Mouse (Mus musculus): ENCODE data around the gene Thoc3. TPM values are rescaled to one million over a fixed set of nuclear protein-coding genes. Genes with fewer than 3 reads are reported as not detected.
A peak's percentile ranks its signal among the peaks of the same experiment; 100 is the strongest.
"Not testable (repeated sequence)": the region's sequence is repeated elsewhere in the genome, so short reads cannot be mapped to it uniquely, and the experiment has no call there.

The Thoc3 gene
- 114 and 117 TPM in 2 replicates for polyA plus RNA-seq (2014; fragmentation: Nextera tagmentation; extraction: Ambion mirVana)

GRCm38 (mm10) chr13:54468098-54469011, at the start of gene Thoc3:
Thoc3 (minus strand) TSS chr13:54468849.
- H3K4me3 ChIP-seq (ENCODE audit: low read depth, low read length) = peak within 1 kb of the TSS; percentile 84

GRCm38 (mm10) chr13:54505920-54506319, 37.3 kb upstream of the Thoc3 start:
- Histone ChIP-seq H3K4me3 (ENCODE audit: low read depth, low read length) (no peak overlapping the region), H3K36me3 (ENCODE audit: control insufficient read depth, insufficient read depth, low read length) (no peaks in the 10 kb centered on the region), H3K4me1 (ENCODE audit: control insufficient read depth, insufficient read depth, low read length) (peaks cover 11% of the 10 kb centered on the region), H3K9ac (ENCODE audit: low read length) (no peak overlapping the region), H3K9me3 (replicated peaks; ENCODE audit: control insufficient read depth, low read length) (no peaks in the 10 kb centered on the region), H3K4me2 (ENCODE audit: low read length) (no peak overlapping the region), H3K27ac (ENCODE audit: low read depth, low read length) (no peak overlapping the region), H3K27me3 (replicated peaks; ENCODE audit: control insufficient read depth, insufficient read depth, low read length) (no peaks in the 10 kb centered on the region)
- WGBS = 100% methylated on average over 1 of the region's 1 CpGs
- ATAC-seq (no peak), DNase-seq (ENCODE audit: low spot score) (peak; percentile 44)

More at GRCm38 (mm10) chr13:54468098-54469011, at the start of gene Thoc3:
- Histone ChIP-seq H3K4me1 (ENCODE audit: control insufficient read depth, insufficient read depth, low read length) (peaks cover 9% of the 10 kb centered on the region), H3K27me3 (replicated peaks; ENCODE audit: control insufficient read depth, insufficient read depth, low read length) (no peaks in the 10 kb centered on the region), H3K36me3 (ENCODE audit: control insufficient read depth, insufficient read depth, low read length) (peaks cover 39% of the 10 kb centered on the region), H3K4me2 (ENCODE audit: low read length) (peak within 1 kb of the TSS; percentile 87), H3K27ac (ENCODE audit: low read depth, low read length) (no peak within 1 kb of the TSS), H3K9me3 (replicated peaks; ENCODE audit: control insufficient read depth, low read length) (0 out of 2 replicates have a peak, but pooled peaks cover 2% of the 10 kb centered on the region), H3K9ac (ENCODE audit: low read length) (peak within 1 kb of the TSS; percentile 84)
- ATAC-seq = peak; percentile 99
- DNase-seq (ENCODE audit: low spot score) = peak; percentile 95
- WGBS = under 1% methylated on average over 67 of the region's 67 CpGs

- WGBS = 52% methylated on average over 7 of the region's 7 CpGs
- no peak for ATAC-seq
- no peaks in the 10 kb centered on the region for H3K36me3 ChIP-seq (ENCODE audit: control insufficient read depth, insufficient read depth, low read length)
- H3K4me1 ChIP-seq (ENCODE audit: control insufficient read depth, insufficient read depth, low read length) = peaks cover 11% of the 10 kb centered on the region
- DNase-seq (ENCODE audit: low spot score) = no peak
- H3K9ac ChIP-seq (ENCODE audit: low read length) = peak overlapping the region; percentile 87
- H3K4me2 ChIP-seq (ENCODE audit: low read length) = peak overlapping the region; percentile 83
- H3K27ac ChIP-seq (ENCODE audit: low read depth, low read length) = no peak overlapping the region
- no peaks in the 10 kb centered on the region for H3K27me3 ChIP-seq (replicated peaks; ENCODE audit: control insufficient read depth, insufficient read depth, low read length)
- no peaks in the 10 kb centered on the region for H3K9me3 ChIP-seq (replicated peaks; ENCODE audit: control insufficient read depth, low read length)
- H3K4me3 ChIP-seq (ENCODE audit: low read depth, low read length) = peak overlapping the region; percentile 74
Measured at GRCm38 (mm10) chr13:54504611-54505260, 36.1 kb upstream of the Thoc3 start.

GRCm38 (mm10) chr13:54503604-54504521, 35.2 kb upstream of the Thoc3 start, which contains the start of gene Simc1:
Simc1 (plus strand) TSS chr13:54503779.
- H3K4me3 ChIP-seq (ENCODE audit: low read depth, low read length) = peak within 1 kb of the TSS; percentile 74
- peaks cover 11% of the 10 kb centered on the region for H3K4me1 ChIP-seq (ENCODE audit: control insufficient read depth, insufficient read depth, low read length)
- H3K9ac ChIP-seq (ENCODE audit: low read length) = peak within 1 kb of the TSS; percentile 87
- peak; percentile 91 for ATAC-seq
- no peaks in the 10 kb centered on the region for H3K27me3 ChIP-seq (replicated peaks; ENCODE audit: control insufficient read depth, insufficient read depth, low read length)
- H3K36me3 ChIP-seq (ENCODE audit: control insufficient read depth, insufficient read depth, low read length) = no peaks in the 10 kb centered on the region
- H3K9me3 ChIP-seq (replicated peaks; ENCODE audit: control insufficient read depth, low read length) = no peaks in the 10 kb centered on the region
- WGBS = under 1% methylated on average over 100 of the region's 105 CpGs
- peak within 1 kb of the TSS; percentile 83 for H3K4me2 ChIP-seq (ENCODE audit: low read length)
- H3K27ac ChIP-seq (ENCODE audit: low read depth, low read length) = peak within 1 kb of the TSS; percentile 65
- peak; percentile 66 for DNase-seq (ENCODE audit: low spot score)

GRCm38 (mm10) chr13:54503278-54503603, 34.6 kb upstream of the Thoc3 start:
- Histone ChIP-seq H3K36me3 (ENCODE audit: control insufficient read depth, insufficient read depth, low read length) (no peaks in the 10 kb centered on the region), H3K9ac (ENCODE audit: low read length) (peak overlapping the region; percentile 87), H3K27ac (ENCODE audit: low read depth, low read length) (no peak overlapping the region), H3K4me3 (ENCODE audit: low read depth, low read length) (peak overlapping the region; percentile 74), H3K4me2 (ENCODE audit: low read length) (peak overlapping the region; percentile 83), H3K4me1 (ENCODE audit: control insufficient read depth, insufficient read depth, low read length) (peaks cover 11% of the 10 kb centered on the region), H3K9me3 (replicated peaks; ENCODE audit: control insufficient read depth, low read length) (no peaks in the 10 kb centered on the region), H3K27me3 (replicated peaks; ENCODE audit: control insufficient read depth, insufficient read depth, low read length) (no peaks in the 10 kb centered on the region)
- DNase-seq (ENCODE audit: low spot score) (no peak), ATAC-seq (no peak; the same call in 1 of the 2 replicates)
- WGBS = under 1% methylated on average over 14 of the region's 14 CpGs

GRCm38 (mm10) chr13:54501957-54502690, 33.5 kb upstream of the Thoc3 start:
- 68% methylated on average over 3 of the region's 3 CpGs for WGBS

DNA sequence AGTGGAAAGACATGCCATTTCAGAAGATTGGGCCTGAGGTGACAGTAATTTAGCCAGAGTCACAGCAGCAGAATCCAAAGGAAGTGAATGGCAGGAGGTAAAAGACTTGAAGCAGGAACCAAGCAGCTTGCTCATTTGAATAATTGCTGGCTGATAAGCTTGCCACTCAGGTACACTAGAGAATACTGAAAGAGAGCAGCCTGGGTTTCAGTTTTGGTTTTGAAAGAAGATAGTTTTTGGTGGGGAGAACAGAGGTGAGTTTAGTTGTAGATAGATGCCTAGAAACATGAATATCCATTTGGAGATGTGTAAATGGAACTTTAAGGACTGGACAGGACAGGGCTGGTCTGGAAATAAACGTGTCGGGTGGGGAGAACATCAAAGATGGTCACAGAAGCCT, 32.7 kb upstream of the Thoc3 start:
- H3K9ac ChIP-seq (ENCODE audit: low read length) = no peak overlapping the region
- H3K27ac ChIP-seq (ENCODE audit: low read depth, low read length) = no peak overlapping the region
- H3K4me2 ChIP-seq (ENCODE audit: low read length) = no peak overlapping the region
- DNase-seq (ENCODE audit: low spot score) (no peak), ATAC-seq (no peak)
- no peaks in the 10 kb centered on the region for H3K27me3 ChIP-seq (replicated peaks; ENCODE audit: control insufficient read depth, insufficient read depth, low read length)
- 88% methylated on average over 2 of the region's 2 CpGs for WGBS
- no peak overlapping the region for H3K4me3 ChIP-seq (ENCODE audit: low read depth, low read length)
- H3K9me3 ChIP-seq (replicated peaks; ENCODE audit: control insufficient read depth, low read length) = no peaks in the 10 kb centered on the region
- peaks cover 11% of the 10 kb centered on the region for H3K4me1 ChIP-seq (ENCODE audit: control insufficient read depth, insufficient read depth, low read length)
- H3K36me3 ChIP-seq (ENCODE audit: control insufficient read depth, insufficient read depth, low read length) = no peaks in the 10 kb centered on the region

More at GRCm38 (mm10) chr13:54501957-54502690, 33.5 kb upstream of the Thoc3 start:
- H3K4me3 ChIP-seq (ENCODE audit: low read depth, low read length) = no peak overlapping the region
- no peak overlapping the region for H3K9ac ChIP-seq (ENCODE audit: low read length)
- H3K27me3 ChIP-seq (replicated peaks; ENCODE audit: control insufficient read depth, insufficient read depth, low read length) = no peaks in the 10 kb centered on the region
- no peaks in the 10 kb centered on the region for H3K9me3 ChIP-seq (replicated peaks; ENCODE audit: control insufficient read depth, low read length)
- no peak for ATAC-seq
- no peaks in the 10 kb centered on the region for H3K36me3 ChIP-seq (ENCODE audit: control insufficient read depth, insufficient read depth, low read length)
- H3K27ac ChIP-seq (ENCODE audit: low read depth, low read length) = no peak overlapping the region
- no peak overlapping the region for H3K4me2 ChIP-seq (ENCODE audit: low read length)
- peaks cover 11% of the 10 kb centered on the region for H3K4me1 ChIP-seq (ENCODE audit: control insufficient read depth, insufficient read depth, low read length)
- no peak for DNase-seq (ENCODE audit: low spot score)

GRCm38 (mm10) chr13:54499551-54499950, 30.9 kb upstream of the Thoc3 start:
- H3K4me3 ChIP-seq (ENCODE audit: low read depth, low read length); ATAC-seq; H3K36me3 ChIP-seq (ENCODE audit: control insufficient read depth, insufficient read depth, low read length); H3K27me3 ChIP-seq (replicated peaks; ENCODE audit: control insufficient read depth, insufficient read depth, low read length); H3K4me1 ChIP-seq (ENCODE audit: control insufficient read depth, insufficient read depth, low read length); H3K9me3 ChIP-seq (replicated peaks; ENCODE audit: control insufficient read depth, low read length); DNase-seq (ENCODE audit: low spot score); H3K9ac ChIP-seq (ENCODE audit: low read length); H3K4me2 ChIP-seq (ENCODE audit: low read length); H3K27ac ChIP-seq (ENCODE audit: low read depth, low read length): not testable (repeated sequence)
- 92% methylated on average over 7 of the region's 7 CpGs for WGBS
